ENCODE assay signal across 8 mouse cellular contexts in genomic region chr13:13360045-13360444, GRCm38 (mm10). TPM values are rescaled to one million over a fixed set of nuclear protein-coding genes. Genes with fewer than 3 reads are reported as not detected.
DNase-seq lines count a peak whose midpoint lies in the region; ATAC-seq and TF ChIP-seq lines count a peak whose summit lies in the region.
"Not testable (repeated sequence)": the region's sequence is repeated elsewhere in the genome, so short reads cannot be mapped to it uniquely, and the experiment has no call there.

No protein-coding gene starts in this region.

- peaks cover 7 to 13% of the 10 kb centered on the region in 2 experiments for H3K4me1 ChIP-seq in heart, embryonic 14.5 days (ENCODE audit: control insufficient read depth in 2 of 2, insufficient read depth in 2 of 2, low read length in 2 of 2)
- not testable (repeated sequence) for H3K4me1 ChIP-seq in kidney, postnatal 0 days (replicated peaks; ENCODE audit: insufficient read depth, low read length); liver, embryonic 16.5 days (ENCODE audit: control insufficient read depth, low read depth, low read length)

- H3K4me2 ChIP-seq in heart, embryonic 14.5 days (ENCODE audit: low read length): peak overlapping the region; percentile 29; the same call in 1 of the 2 replicates
- H3K4me2 ChIP-seq in kidney, postnatal 0 days (ENCODE audit: low read length); liver, embryonic 16.5 days (ENCODE audit: low read depth, low read length): not testable (repeated sequence)

- 34% methylated on average over 4 of the region's 4 CpGs for WGBS in heart, embryonic 14.5 days
- 60% methylated on average over 4 of the region's 4 CpGs for WGBS in kidney, postnatal 0 days
- WGBS in liver, embryonic 16.5 days (ENCODE audit: insufficient replicate concordance): 30% methylated on average over 4 of the region's 4 CpGs

- not testable (repeated sequence) for H3K9ac ChIP-seq in heart, embryonic 14.5 days (ENCODE audit: low read length); kidney, postnatal 0 days (ENCODE audit: low read depth, low read length); liver, embryonic 16.5 days (ENCODE audit: low read depth, low read length)

- TF ChIP-seq CTCF in kidney, postnatal 0 days (IDR thresholded peaks at IDR 0.05; ENCODE audit: low read depth): not testable (repeated sequence)

- not testable (repeated sequence) for H3K36me3 ChIP-seq in heart, embryonic 14.5 days (ENCODE audit: control insufficient read depth, insufficient read depth, low read length); kidney, postnatal 0 days (ENCODE audit: insufficient read depth, low read length); liver, embryonic 16.5 days (ENCODE audit: control insufficient read depth, insufficient read depth)

- H3K4me3 ChIP-seq in heart, embryonic 14.5 days (ENCODE audit: control insufficient read depth in 1 of 2, insufficient read depth in 1 of 2, low read depth in 1 of 2, low read length in 2 of 2); kidney, postnatal 0 days (replicated peaks; ENCODE audit: low read depth, low read length); liver, embryonic 16.5 days (ENCODE audit: low read depth, low read length): not testable (repeated sequence)

- not testable (repeated sequence) for H3K9me3 ChIP-seq in heart, embryonic 14.5 days (ENCODE audit: control insufficient read depth, low read length); kidney, postnatal 0 days (replicated peaks; ENCODE audit: low read length); liver, embryonic 16.5 days (replicated peaks; ENCODE audit: control insufficient read depth, low read length)

- ATAC-seq in granulocyte monocyte progenitor cell, adult 5-6 weeks (replicated peaks; ENCODE audit: poor library complexity, severe bottlenecking): peak; percentile 24; the same call in 1 of the 2 replicates
- ATAC-seq in heart, embryonic 14.5 days (ENCODE audit: insufficient number of reproducible peaks, insufficient read depth, low FRiP score, low read depth): peak; percentile 50; the same call in 1 of the 2 replicates
- ATAC-seq in kidney, postnatal 0 days (replicated peaks; ENCODE audit: low FRiP score, low read depth): not testable (repeated sequence)
- peak; percentile 37; the same call in 1 of the 2 replicates for ATAC-seq in liver, embryonic 16.5 days (ENCODE audit: low read depth)
- ATAC-seq in megakaryocyte progenitor cell, adult 5-6 weeks (replicated peaks; ENCODE audit: poor library complexity): peak; percentile 75

- peak; percentile 79 for DNase-seq in 416B (ENCODE audit: low read depth)
- peak; percentile 30 for DNase-seq in adrenal gland, adult 8-10 months
- peak; percentile 8 for DNase-seq in kidney, postnatal 0 days (ENCODE audit: low spot score)
- peak; percentile 46 for DNase-seq in yolk sac, embryonic 10.5 days (ENCODE audit: low spot score)

- H3K27me3 ChIP-seq in heart, embryonic 14.5 days (ENCODE audit: control insufficient read depth, insufficient read depth, low read length); kidney, postnatal 0 days (ENCODE audit: insufficient read depth, low read length); liver, embryonic 16.5 days (ENCODE audit: control insufficient read depth, insufficient read depth, low read depth, low read length): not testable (repeated sequence)

- not testable (repeated sequence) for H3K27ac ChIP-seq in heart, embryonic 14.5 days (replicated peaks in 1 of 2; ENCODE audit: control insufficient read depth in 1 of 2, insufficient read depth in 1 of 2, low read depth in 2 of 2, low read length in 2 of 2); kidney, postnatal 0 days; liver, embryonic 16.5 days (ENCODE audit: low read length)

RNA-seq across cellular contexts. Expression of gene Gpr137b, which starts 33.8 kb away (rescaled TPM):
- total RNA-seq in adrenal gland, adult 8-10 months (2022): 10 to 100 TPM; 30.3 to 46.2 (median 38.0) TPM
- not detected in 2 replicates for total RNA-seq in granulocyte monocyte progenitor cell, adult 5-6 weeks (2014; fragmentation: Nextera tagmentation)
- total RNA-seq in granulocyte monocyte progenitor cell, adult 5-6 weeks (2017): 3.3 TPM in 1 of 2 replicates, not detected in the other
- 16.3 and 18.9 TPM in 2 replicates for polyA plus RNA-seq in heart, embryonic 14.5 days (2014; fragmentation: Nextera tagmentation; extraction: Ambion mirVana)
- polyA plus RNA-seq in kidney, postnatal 0 days (2015; fragmentation: Nextera tagmentation; extraction: Ambion mirVana): 20.6 and 24.7 TPM in 2 replicates
- polyA plus RNA-seq in liver, embryonic 16.5 days (2015; fragmentation: Nextera tagmentation; extraction: Ambion mirVana): 2.8 and 5.2 TPM in 2 replicates
- total RNA-seq in megakaryocyte progenitor cell, adult 5-6 weeks (2015): 0.64 and 0.91 TPM in 2 replicates
- total RNA-seq in megakaryocyte progenitor cell, adult 5-6 weeks (2017): 0.81 TPM in 1 of 2 replicates, not detected in the other

Comparison
In these comparisons a context has a peak if more than half of its experiments do, and no peak if none do; other contexts are left out.
1. DNase-seq: peak in every context shown above with its lines; median percentile 79 in 416B; 46 in yolk sac, embryonic 10.5 days; 30 in adrenal gland, adult 8-10 months; 8 in kidney, postnatal 0 days.
2. RNA of gene Gpr137b, which starts 33.8 kb away (total RNA-seq): 30.3 to 46.2 TPM in adrenal gland, adult 8-10 months; 0.64 to 0.91 TPM in megakaryocyte progenitor cell, adult 5-6 weeks and 3.3 TPM in granulocyte monocyte progenitor cell, adult 5-6 weeks; every median in the first group is over 4 times any median in the second.